Mouse (Mus musculus) liver, embryonic 15.5 days (tissue): ENCODE measurements around the gene Dclre1a. TPM values are rescaled to one million over a fixed set of nuclear protein-coding genes. Genes with fewer than 3 reads are reported as not detected.

ENCODE experiments used
- ATAC-seq: fragments of 200-750 bp; cut with Nextera tagmentation; 2 replicates; pipeline ENCODE4 v1.8.0; 2017; ENCODE audit warnings: moderate number of reproducible peaks, mild to moderate bottlenecking, moderate library complexity; ENCODE audit not compliant: insufficient read depth
- H3K27ac ChIP-seq: fragments of 300-500 bp; sonication (generic); replicated peaks from 2 replicates; pipeline ENCODE4 v1.5.1; 2015; ENCODE audit warnings: mild to moderate bottlenecking, inconsistent platforms
- H3K27me3 ChIP-seq: fragments of 300-500 bp; sonication (generic); 2 replicates; pipeline ENCODE4 v1.6.1; 2015; ENCODE audit warnings: mild to moderate bottlenecking, inconsistent platforms
- H3K36me3 ChIP-seq: fragments of 300-500 bp; sonication (generic); replicated peaks from 2 replicates; pipeline ENCODE4 v1.6.1; 2015; ENCODE audit warnings: moderate library complexity, mild to moderate bottlenecking, inconsistent platforms
- H3K4me1 ChIP-seq: fragments of 300-500 bp; sonication (generic); replicated peaks from 2 replicates; pipeline ENCODE4 v1.6.1; 2015; ENCODE audit warnings: inconsistent platforms
- H3K4me2 ChIP-seq: fragments of 300-500 bp; sonication (generic); 2 replicates; pipeline ENCODE4 v1.6.1; 2015; ENCODE audit warnings: moderate library complexity, mild to moderate bottlenecking, inconsistent platforms
- H3K4me3 ChIP-seq: fragments of 300-500 bp; sonication (generic); replicated peaks from 2 replicates; pipeline ENCODE4 v1.5.1; 2015; ENCODE audit warnings: mild to moderate bottlenecking, inconsistent platforms
- H3K9ac ChIP-seq: fragments of 300-500 bp; sonication (generic); 2 replicates; pipeline ENCODE4 v1.6.1; 2015; ENCODE audit warnings: moderate library complexity, mild to moderate bottlenecking, inconsistent platforms
- H3K9me3 ChIP-seq: fragments of 300-500 bp; sonication (generic); replicated peaks from 2 replicates; pipeline ENCODE4 v1.6.1; 2016; ENCODE audit warnings: inconsistent platforms
- WGBS: fragments of 180-500 bp; shearing (Covaris S2); methylation state at CpG from one replicate; pipeline ENCODE4 v1.1.7; 2015; ENCODE audit warnings: mixed read lengths; ENCODE audit not compliant: insufficient replicate concordance; 5-methylcytosine and 5-hydroxymethylcytosine counted together
- polyA plus RNA-seq: library from polyadenylated mRNA; unstranded; fragments of >200 nt; fragmentation: Nextera tagmentation; extraction: Ambion mirVana; gene quantifications from 2 replicates; pipeline ENCODE4 v1.2.1, GENCODE M21; 2015

Gene Dclre1a
- polyA plus RNA-seq, 1 experiment from 2014 or later = 16.1 TPM

GRCm38 (mm10) chr19:56484630-56485375, 63.2 kb downstream of the Dclre1a start:
- Histone ChIP-seq H3K4me2 (no peak overlapping the region), H3K27ac (no peak overlapping the region), H3K4me1 (peaks cover 8% of the 10 kb centered on the region; the same call in 1 of the 2 replicates), H3K9ac (no peak overlapping the region), H3K27me3 (no peaks in the 10 kb centered on the region), H3K9me3 (no peaks in the 10 kb centered on the region), H3K36me3 (no peaks in the 10 kb centered on the region), H3K4me3 (no peak overlapping the region)
- WGBS = 77% methylated on average over 13 of the region's 13 CpGs
- ATAC-seq = no peak

Other genes starting within 250 kb of the Dclre1a start
- gene Nrap, start 158.2 kb downstream of the Dclre1a start, polyA plus RNA-seq = 0.28 and 0.47 TPM in 2 replicates
- 12.7 and 13.0 TPM in 2 replicates for gene Casp7, start 151.1 kb downstream of the Dclre1a start, polyA plus RNA-seq
- gene Plekhs1, start 86.6 kb downstream of the Dclre1a start, polyA plus RNA-seq = not detected in 2 replicates
- gene Nhlrc2, start within 50 bp of the Dclre1a start, polyA plus RNA-seq = 7.3 and 7.5 TPM in 2 replicates
- gene Adrb1, start 174.0 kb upstream of the Dclre1a start, polyA plus RNA-seq = 0.25 and 0.38 TPM in 2 replicates